Mouse (Mus musculus) olfactory bulb, adult 2 months (tissue): Measurements from ENCODE around the gene Sdk2.

Experiments used
- CTCF ChIP-seq: fragments of 200-500 bp; IDR thresholded peaks from 2 replicates; pipeline ENCODE4 v1.5.1; 2012; ENCODE audit warnings: low read depth, mild to moderate bottlenecking, low read length, moderate library complexity; ENCODE audit not compliant: insufficient read depth
- POLR2A ChIP-seq: fragments of 200-500 bp; IDR thresholded peaks from 2 replicates; pipeline ENCODE4 v1.6.1; 2012; ENCODE audit warnings: mild to moderate bottlenecking, low read depth, low read length, moderate library complexity; ENCODE audit not compliant: insufficient read depth

GRCm38 (mm10) chr11:113884962-113885361 lies 181.9 kb downstream of the Sdk2 start:
- TF ChIP-seq CTCF = no peak
- no peak for TF ChIP-seq POLR2A
